Mouse (Mus musculus) MEL-GATA-1-ER (cell line): ENCODE data around the gene Insl3.

ENCODE experiments used
- DNase-seq: peaks from one replicate; pipeline ENCODE4 v3.0.0-alpha.2; 2012; ENCODE audit warnings: low read depth; ENCODE audit errors: extremely low read depth

Insl3 gene

DNA sequence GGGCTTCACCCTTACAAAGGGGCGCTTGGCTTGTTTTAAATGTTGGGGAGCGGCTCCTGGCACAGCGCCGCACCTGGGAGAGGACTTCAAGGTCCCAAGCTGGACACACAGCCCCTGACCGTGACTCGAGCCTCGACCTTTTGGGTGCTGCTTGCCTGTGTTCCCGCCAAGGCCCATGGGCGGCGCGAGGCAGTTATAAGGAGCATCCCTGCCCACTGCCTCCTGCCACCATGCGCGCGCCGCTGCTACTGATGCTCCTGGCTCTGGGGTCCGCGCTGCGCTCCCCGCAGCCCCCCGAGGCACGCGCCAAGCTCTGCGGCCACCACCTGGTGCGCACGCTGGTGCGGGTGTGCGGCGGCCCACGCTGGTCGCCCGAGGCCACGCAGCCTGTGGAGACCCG is at the start of gene Insl3:
TSS of gene Insl3 (plus strand) at position 187 of the 400 bp plus-strand sequence.
- DNase-seq, result no peak

DNA sequence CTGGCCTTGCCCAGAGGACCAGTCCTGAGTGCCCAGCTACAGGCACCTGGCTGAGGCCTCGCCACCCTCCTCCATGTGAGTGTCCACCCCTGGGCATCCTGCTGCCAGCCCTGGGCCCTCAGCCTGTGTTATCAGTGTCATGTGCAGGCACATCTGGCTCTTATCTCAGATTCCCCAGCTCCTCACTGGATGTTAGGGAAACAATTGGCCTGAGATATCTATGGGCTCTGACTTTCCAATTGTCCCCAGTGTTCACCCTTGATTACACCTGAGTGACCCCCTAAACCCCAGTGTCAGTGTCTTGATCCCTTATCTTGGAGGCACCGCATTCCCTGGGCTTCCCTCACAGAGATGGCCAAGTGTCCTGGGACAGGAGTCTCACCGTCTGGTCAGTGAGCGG is 49.7 kb upstream of the Insl3 start:
- DNase-seq, result no peak

DNA sequence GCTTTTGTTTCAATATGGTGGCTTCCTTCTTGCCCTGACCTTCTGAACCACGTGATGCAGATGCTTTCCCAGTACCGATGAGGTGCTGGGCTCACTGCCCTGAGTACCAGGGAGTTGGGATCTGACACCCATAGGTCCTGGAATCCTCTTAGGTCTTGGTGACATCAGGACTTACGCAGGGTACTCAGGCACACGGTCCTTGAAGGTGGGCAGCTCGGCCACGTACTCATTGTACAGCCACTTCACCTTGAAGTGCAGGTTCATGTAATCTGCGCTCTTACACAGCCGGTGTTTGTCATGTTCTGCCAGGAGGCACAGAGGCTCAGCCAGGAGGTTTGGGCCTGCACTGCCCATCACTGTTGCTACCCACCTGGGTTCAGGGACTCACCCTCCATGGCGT is 43.5 kb upstream of the Insl3 start:
- DNase-seq, result no peak

- no peak for DNase-seq
Measured at GRCm38 (mm10) chr8:71654600-71654999, 34.4 kb upstream of the Insl3 start.

DNA sequence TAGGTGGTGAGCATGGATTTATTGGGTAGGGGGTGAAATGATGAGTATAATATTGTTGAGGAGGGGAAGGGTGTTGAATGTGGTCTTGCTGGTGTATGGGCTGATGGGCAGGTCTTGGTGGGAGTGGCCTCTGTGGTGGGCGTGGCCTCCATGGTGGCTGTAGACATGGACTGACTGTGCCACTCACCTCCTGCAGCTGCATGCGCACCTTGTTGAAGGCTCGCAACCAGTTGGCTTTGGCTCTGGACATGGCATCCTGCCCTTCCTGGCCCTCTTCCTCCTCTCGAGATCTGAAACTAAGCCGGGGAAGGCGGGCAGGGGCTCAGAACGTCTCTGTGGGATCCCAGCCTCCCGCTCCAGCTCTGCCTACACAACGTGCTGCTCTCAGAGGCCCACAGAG is 31.2 kb upstream of the Insl3 start:
- no peak for DNase-seq

DNA sequence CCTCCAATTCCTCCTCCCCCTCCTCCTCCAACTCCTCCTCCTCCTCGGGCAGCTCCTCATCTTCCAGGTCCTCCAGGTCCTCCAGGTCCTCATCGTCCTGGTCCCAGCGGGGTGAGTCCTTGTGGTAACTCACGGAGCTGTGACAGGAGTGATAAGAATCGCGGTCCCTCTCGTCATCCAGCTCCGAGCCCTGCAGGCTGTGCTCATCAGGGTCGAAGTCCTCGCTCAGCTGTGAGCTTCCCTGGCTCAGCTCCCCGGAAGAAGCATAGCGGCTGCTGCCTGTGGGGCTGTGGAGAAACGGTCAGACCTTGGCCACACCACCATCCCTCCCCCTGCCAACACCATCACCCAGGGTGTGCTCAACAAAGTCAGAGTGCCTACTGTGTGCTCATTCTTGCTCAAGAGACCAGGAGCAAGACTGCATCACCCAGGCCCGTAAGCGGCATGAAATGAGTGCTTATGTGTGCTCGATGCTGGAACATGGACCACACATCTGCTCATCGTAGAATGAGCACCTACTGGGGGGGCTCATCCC is 30.4 kb upstream of the Insl3 start:
- no peak for DNase-seq

- no peak for DNase-seq
Measured at GRCm38 (mm10) chr8:71659751-71660150, 29.3 kb upstream of the Insl3 start.

- DNase-seq, result peak; percentile 63
Measured at GRCm38 (mm10) chr8:71660325-71661120, 28.5 kb upstream of the Insl3 start.

DNA sequence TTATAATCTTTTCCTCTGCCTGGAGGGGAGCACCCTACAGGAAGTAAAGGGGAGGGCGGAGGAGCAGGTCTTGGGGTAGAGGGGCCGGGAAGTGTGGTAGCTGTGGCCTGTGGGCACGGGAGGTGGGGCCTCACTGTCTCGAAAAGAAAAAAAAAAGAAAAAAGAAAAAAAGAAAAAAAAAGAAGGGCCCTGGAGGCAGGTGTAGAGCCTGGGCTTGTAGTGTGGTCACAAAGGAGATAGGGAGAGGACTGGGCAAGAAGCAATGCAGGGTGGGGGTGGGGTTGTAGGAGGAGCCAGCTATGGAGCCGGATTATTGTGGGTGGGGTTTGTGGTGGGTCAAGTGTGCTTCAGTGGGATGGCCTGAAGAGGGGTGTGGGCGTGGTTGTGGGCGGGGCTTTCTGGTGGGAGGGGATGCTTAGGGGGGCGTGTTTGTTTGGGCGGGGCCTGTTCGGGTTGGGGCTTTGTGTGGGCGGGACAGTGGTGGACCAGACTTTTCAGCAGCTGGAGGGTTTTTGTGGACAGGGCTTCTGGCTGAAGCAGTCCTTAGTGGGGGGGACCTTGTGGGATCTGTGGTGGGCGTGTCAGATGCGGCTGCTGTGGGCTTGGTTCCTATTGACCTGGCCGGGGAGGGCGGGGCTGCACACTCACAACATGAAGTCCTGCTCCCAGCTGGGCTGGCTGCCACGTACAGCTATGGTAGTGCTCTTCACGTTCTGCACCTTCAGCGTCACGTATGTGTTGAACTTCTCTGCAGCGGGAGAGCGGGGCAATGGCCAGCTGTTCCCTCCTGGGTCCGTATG is 23.5 kb upstream of the Insl3 start:
- DNase-seq, result peak; percentile 59

GRCm38 (mm10) chr8:71666855-71667254 is 22.2 kb upstream of the Insl3 start:
- DNase-seq, result no peak

DNA sequence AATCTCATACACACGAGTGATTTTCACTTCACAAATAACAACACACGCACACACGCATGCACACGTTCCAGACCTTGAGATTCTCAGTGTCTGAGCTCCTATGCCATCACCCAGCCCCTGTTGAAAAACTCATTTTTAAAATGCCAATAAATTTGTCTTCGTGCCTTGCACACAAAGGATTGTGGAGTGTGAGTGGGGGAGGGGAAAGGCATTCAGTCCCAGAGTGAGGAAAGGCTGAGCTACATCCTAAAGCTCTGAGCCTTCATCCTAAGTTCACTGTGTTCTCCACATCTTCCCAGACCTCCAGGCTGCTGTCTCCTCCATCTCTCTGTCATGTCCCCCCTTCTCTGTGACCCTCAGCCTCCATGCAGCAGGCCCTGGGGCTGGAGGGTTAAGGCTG is 21.8 kb upstream of the Insl3 start:
- DNase-seq, result no peak

DNA sequence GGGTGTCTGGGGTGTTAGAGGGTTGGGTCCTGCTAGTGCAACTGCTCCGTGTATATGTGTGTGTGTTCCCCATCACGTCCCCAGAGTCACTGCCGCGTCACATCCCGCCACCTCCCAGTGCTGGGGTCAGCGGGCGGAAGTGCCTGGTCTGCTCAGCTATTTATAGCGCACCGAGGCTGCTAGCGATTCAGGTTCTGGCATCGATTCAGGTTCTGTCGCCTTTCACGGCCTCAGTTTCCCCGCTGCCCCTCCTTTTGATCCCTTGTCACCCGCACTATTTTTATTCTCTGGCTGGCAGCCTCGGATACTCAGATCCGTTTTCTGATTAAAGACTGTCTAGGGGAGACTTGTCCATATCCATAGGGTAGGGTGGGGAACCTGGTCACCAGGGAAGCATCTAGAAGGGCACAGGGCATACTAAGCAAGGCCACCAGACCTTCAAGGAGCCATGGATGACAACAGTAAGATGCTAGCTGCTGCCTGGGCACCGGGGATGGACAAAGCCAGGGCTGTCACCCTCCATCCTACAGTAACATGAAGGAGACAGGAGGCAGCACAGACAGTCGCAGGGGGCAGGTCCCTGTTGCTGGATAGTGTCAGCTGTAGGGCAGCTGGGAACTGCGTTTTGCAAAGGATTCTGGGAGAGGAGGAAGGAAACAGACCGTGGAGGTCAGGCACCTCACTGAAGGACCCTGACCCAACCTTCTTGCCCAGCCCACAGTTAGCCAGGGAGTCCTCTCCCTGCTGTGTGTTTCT is 20.6 kb upstream of the Insl3 start:
- peak; percentile 59 for DNase-seq

DNA sequence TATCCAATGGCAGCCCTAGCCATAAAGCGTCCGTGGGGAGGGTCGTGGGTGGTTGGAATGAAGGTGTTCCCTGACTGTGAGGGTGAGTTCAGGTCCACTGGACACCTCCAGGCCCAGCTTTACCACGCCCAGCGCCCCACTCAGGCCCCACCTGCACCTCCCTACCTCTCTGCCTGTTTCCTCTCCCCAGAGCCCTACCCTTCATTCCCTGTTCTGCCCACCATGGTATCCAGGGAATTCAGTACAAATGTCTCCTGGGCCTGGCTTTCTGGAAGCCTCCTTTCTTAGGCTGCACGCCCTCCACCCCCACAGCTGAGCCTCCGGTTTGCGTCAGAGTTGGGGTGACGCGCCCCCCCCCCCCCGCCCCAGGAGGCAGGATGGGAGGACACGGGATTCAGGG is 18.8 kb upstream of the Insl3 start:
- DNase-seq, result no peak

DNA sequence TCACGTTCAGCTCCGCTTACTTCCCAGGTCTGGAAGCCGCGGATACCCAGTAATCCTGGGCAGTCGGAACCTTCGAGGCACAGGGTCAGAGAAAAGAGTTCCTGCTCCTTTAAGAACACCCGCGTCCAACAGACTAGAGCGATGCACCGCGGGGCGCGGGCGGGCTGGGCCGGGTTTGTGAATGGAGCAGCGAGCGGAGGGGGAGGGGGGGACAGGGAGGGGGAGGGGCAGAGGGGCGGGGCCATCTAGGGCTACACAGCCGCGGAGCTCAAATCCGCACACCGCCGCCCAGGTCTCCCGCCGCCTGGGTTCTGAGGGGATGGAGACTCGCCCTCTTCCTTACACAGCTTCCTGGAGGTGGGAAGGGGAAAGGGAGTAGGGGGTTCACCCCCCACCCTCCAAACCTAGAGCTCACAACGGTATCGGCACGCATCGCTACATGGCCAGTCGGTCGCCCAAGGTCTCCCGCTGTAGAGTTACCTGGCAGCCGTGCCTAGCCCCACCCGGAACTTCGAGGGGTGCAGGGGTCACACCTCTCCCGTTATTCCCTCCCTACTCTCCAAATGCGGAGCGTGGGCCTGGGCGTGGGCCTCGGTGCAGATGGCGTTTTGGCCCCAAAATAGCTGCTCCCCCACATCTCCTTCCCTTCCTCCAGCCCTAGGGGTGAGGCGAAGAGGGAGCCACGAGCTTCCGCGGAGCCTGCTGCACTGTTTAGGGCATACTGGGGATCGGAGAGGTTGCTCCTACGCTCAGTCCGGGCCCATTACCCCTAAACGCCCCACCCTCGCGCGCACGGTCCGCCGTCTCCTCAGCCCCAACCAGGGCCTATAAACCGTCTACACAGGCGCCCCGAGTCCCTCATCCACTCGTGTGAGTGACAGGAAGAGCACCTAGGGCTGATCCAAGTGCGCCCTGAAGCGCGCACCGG is 18.1 kb upstream of the Insl3 start:
- DNase-seq, result no peak

- no peak for DNase-seq
Measured at GRCm38 (mm10) chr8:71671549-71671965, 17.5 kb upstream of the Insl3 start, which contains the start of gene Unc13a. Gene Unc13a (minus strand): TSS chr8:71671757.

DNA sequence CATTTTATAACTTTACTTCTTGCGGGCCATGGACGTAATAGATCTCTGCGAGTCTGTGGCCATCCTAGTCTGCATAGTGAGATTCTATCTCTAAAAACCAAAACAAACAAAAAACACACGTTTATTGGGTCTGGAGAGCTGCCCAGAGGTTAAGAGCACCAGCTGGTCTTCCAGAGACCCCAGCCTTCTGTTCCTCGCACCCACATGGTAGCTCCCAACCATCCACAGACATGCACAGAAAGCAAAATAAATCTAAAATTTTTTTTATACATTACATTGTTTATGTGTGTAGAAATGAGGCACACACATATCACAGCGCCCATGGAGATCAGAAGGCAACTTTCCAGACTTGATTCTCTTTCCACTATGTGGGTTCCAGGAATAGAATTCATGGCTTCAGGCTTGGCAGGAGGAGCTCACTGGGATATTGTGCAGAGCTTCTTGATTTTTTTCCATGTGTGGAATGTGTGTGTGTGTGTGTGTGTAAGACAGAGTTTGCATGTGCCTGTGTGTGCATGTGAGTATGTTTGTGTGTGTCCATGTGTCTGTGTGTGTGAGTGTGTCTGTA is 16.8 kb upstream of the Insl3 start:
- no peak for DNase-seq

- DNase-seq, result no peak
Measured at GRCm38 (mm10) chr8:71674071-71674470, 14.9 kb upstream of the Insl3 start.

DNA sequence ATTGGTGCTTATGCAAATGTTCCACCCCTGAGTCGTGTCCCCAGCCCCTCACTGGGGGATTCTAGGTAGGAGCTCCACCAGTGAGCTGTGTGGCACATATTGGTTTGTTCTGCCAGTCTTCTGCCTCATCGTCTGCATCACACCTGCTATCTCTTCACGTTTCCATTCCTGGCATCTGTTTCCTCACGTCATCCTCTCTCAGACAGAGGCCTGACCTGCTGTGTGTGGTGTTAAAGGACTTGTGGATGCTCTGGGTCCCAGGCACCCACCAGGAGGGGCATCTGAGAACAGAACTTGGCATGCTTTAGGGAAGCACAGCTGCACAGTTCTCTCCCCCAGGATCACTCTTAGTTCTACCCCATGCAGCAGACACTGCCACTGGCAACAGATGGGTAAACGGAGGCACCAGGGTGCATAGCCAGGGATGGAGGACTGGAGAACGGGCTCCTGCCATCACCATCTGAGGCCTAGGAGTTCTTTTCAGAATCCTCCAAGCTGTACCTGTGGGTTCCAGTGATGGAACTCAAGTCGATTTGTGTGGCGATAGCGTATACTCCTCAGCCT is 13.5 kb upstream of the Insl3 start:
- no peak for DNase-seq

DNA sequence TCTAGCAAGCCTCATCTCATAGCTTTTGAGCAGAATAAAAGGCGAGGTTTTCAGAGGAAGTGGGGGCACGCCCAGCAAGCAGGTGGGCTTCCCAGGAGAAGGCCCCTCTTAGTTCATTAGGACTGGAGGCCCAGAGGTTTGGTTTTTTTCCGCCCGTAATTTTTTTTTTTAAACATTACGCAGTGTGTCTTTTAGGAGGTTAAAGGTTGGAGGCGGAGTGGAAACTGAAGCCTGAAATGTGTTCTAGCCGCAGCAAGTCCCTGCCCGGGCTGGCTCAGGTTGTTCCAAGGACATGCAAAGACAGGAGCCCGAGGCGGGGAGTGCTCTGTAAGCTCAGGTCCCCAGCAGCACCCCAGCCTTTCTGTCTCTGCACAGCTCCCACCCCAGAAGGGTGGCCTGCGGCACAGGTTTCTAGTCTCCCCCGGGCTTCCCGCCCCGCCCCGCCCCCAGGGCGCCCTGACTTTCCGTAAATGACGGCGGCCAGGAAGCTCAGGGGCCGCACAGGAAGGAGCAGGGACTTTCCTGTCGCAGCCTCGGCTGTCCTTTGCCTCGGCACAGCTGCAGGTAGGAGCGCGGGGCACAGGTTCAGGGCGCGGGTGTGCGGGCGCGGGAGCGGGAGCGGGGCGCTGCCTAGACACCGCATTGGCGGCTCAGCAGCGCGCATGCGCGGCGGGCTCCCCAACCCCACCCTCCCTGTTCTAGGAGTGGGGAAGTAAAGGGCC is 12.8 kb upstream of the Insl3 start, which contains the start of gene Jak3:
TSS of gene Jak3 (plus strand) at position 277 of the 722 bp plus-strand sequence.
- no peak for DNase-seq
